Mouse (Mus musculus) urinary bladder, postnatal 36 days (tissue): Measurements from ENCODE around the gene Dennd1c.

ENCODE experiments used
- DNase-seq, 2 experiments: peaks; one replicate each; pipeline ENCODE4 v3.0.0; 2022; ENCODE audit warnings: low spot score in 2 of 2, mixed read lengths in 1 of 2

Dennd1c gene

DNA sequence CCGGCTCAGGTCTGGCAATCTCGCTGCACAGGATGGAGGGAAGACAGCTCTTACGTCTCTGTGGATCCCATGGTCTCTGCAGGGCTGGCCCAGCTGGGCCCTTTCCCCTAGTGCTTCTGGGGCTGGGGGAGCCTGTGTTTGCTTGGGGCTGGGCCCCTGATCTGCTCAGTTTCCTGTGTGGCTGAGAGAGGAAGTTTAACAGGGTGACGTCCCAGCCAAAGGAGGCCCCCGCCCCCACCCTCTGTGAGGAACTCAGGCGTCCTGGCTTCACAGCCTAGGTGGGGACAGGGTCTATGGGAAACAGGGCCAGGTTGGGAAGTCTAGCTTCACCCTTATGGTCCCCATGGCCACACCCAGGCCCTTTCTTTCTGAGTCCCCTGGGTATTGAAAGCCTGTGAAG lies at the start of gene Dennd1c:
Gene Dennd1c (minus strand): TSS at position 179 of the 400 bp plus-strand sequence.
- no peak for DNase-seq

DNA sequence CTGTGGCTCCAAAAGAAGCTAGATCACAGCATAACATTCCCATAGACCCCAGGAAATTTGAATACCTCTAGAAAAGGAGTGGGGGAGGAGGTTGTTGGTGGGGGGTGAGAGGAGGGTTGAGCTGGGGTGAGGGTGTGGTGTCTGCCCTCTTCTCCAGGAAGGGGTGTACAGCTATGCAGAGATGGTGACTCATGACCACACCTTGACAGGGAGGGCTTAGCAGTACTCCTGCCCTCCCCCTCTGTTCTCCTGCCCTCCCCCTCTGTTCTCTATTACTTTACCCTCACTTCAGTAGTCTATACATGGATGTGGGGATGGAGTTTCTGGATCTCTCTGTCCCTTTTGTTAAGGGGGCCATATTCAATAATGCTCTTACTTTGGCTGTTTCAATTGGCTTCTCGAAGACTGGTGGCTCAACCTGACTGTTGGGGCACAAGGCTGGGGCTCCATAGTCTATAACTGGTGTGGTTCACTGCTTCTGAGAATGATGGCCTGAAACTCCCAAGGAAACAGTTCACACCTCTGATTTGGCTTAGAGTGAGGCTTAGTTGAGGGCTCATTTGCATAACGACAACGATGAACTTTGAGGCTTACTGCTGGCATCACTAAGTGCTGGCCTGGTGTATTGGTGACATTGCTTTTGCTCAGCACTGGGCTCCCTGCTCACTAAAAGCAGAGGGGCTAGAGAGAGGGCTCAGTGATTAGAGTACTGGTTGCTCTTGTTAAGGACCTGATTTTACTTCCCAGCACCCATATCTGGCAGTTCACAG lies 47.7 kb upstream of the Dennd1c start:
- no peak for DNase-seq

DNA sequence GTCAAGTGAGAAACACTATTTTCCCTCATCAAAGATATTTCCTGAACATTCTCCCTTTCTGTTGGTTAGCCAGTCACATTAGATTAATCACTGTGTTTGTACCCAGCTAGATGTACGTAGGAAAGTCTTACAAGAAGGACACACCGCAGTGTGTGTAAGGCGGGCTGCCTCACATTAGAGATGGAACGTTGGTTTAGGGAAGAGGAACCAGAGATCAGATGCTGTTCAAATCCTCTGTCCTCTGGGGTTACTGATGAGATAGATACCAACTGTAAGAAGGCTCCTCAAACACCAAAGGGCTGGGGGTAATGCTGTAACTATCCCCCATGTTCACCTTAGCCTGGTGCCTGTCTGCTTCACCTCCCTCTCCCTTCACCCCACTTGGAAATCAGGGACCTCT lies 46.5 kb upstream of the Dennd1c start:
- no peak for DNase-seq

DNA sequence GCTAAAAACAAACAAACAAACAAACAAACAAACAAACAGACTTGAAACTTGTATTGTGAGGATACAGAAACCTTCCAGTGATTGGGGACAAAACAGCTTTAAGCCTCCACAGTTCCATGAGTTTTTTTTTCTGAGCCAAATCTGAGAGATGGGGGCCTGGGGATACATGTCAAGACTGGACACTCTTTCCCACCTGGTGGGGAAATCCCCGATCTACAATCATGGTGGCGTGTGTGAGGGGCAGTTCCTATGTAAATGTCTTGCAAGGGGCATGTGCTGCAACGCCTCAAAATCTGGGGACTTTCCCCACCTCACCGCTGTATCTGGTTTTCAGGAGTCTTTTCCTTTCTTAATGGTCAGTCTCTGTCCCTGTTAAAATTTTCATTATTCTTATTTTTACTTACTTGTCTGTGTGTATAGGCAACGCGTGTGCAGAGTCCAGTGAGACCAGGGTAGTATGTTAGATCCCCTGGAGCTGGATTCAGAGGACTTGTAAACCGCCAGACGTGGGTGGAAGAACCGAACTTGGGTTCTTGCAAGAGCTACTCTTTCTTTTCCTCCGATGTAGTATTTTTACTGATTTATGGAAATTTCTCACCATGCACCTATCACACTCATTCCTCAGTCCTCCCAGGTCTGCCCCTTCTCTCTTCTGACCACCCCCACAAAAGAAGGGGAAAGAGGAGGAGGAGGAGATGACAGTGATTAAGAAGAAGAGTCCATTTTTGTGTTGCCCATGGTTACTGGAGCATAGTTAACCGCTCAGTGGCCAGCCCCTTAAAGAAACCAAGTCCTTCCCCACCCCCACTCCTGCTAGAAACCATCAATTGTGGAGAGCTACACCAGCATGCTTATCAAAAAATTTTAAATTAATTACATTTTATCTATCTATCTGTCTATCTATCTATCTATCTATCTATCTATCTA lies 45.1 kb upstream of the Dennd1c start:
- DNase-seq: no peak

DNA sequence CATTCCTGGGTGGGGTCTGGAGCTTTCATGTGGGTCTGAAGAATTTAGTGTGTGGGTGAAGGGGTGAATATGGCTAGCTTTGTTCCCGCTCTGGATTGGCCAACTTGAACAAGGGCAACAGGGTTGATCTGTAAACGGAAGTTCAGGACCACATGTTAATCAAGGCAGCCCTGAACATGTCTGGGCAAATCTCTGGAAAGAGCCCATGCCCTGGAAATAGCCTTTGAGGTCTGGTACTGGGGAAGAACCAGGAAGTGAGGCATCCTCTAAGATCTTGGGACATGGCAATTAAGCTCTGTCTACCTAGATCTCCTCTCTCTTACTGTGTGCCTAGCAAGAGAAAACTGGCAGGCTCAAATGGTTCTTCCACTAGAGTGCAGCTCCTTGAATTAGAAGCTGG lies 43.5 kb upstream of the Dennd1c start:
- no peak for DNase-seq

DNA sequence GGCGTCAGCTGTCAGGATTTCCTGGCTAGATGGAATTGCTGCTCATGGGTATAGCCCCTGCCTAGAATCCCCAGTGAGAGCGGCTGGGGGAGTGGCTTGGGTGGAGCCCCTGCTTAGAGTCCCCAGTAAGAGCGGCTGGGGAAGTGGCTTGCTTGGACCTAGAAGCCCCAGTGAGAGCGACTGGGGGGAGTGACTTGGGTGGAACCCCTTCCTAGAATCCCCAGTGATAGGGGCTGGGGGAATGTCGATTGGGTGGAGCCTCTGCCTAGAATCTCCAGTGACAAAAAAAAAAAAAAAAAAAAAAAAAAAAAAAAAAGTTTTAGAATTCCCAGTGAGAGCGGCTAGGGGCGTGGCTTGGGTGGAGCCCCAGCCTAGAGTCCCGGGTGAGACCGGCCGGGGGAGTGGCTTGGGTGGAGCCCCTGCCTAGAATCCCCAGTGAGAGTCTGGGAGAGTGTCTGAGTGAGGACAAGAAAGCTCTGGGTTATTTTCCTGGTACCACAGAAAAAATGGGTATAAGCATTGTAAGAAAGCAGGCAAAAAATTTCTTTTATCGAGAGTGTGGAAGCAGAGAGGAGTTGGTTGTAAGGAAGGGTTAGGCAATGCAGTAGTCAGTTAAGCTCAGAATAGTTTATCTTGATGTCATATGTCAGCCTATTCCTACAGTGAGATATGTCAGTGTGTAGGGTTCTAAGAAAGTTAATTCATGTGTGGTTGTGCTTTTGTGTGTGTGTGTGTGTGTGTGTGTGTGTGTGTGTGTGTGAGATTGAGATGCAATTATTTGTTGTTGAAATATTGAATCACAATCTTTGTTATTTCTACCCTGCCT lies 40.4 kb upstream of the Dennd1c start:
- peak in 1 of 2 experiments; percentile 29 for DNase-seq

DNA sequence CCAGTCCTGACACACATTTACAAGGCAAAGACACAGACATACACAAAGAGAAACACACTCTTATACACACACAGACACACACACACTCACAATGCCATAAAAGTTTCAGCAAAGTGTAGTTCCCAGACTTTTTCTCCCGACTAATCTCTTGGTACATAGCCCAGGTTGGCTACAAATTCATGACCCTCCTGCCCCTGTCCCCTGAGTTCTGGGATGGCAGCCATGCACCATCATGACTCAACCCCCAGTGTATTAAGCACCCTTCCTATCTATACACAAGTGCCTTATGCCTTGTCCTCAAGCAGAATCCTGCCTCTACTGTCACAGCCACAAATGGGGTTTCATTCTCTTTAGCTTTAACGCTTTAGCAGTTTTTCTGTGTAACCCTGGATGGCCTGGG lies 38.5 kb upstream of the Dennd1c start:
- no peak for DNase-seq

DNA sequence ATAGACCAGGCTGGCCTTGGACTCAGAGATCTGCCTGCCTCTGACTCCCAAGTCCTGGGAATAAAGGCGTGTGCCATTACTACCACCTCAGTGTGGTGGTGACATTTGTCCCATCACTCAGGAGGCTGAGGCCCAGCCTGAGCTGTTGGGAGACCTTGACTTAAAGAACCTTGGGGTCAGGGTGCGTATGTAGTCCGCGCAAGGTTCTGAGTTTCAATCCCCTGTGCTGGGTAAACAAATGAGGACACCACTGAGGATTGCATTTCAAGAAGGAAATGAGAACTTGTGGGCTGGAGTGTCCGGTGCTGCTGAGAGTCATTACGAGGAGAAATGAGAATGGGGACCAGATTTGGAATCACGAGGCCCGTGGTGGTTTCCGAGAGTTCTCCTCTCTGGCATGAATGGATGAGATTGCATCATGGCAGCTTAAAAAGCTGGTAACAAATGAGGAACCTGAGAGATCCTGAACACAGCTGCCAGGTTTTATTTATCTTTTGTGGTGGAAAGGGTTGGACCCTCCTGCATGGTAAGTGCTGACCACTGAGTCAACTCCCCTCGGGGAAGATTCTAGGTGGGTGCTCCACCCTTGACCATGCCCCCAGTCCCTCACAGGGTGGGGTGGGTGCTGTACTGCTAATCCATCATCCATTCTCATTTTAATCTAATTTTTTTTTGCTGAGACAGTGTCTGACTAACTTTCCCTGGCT lies 34.6 kb upstream of the Dennd1c start:
- no peak for DNase-seq

DNA sequence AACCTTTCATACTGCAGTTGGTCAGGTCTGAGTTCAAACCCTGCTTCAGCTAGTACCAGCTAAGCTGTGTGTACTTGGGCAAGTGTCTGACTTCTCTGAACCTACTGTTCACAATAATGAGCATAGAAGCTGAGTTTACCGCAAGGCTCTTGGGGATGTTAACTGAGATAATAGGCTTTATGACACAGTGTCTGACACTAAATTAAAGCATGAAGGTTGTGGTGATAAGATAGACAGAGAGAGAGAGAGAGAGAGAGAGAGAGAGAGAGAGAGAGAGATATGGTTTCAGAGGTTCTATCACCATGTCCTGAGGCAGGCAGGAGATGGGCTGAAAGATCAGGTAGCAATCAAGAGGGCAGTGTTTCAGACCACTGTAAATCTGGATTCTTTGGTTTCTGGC lies 31.7 kb upstream of the Dennd1c start:
- no peak for DNase-seq

DNA sequence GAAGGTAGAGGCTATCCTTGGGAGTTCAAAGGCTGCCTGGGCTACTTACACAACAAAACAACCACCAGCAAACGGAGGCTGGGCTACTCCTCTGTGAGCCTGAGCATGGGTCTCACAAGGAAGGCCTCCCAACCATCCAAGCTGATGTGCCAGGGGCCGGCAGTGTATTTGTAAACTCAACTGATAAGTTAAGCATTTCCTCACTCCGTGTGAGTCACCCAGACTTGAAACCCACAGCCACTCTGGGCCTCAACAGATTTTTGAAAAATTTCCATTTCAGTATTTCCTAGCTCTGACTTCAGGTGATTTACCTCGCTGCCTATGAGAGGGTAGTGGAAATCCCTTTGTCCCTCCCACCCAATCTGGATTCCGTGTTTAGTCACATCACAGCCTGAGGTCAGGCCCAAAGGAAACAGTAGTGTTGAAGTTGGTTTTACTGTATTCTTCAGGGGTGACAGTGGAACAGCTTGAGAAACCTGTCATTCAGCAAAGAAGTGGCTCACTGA lies 30.4 kb upstream of the Dennd1c start:
- DNase-seq: no peak

DNA sequence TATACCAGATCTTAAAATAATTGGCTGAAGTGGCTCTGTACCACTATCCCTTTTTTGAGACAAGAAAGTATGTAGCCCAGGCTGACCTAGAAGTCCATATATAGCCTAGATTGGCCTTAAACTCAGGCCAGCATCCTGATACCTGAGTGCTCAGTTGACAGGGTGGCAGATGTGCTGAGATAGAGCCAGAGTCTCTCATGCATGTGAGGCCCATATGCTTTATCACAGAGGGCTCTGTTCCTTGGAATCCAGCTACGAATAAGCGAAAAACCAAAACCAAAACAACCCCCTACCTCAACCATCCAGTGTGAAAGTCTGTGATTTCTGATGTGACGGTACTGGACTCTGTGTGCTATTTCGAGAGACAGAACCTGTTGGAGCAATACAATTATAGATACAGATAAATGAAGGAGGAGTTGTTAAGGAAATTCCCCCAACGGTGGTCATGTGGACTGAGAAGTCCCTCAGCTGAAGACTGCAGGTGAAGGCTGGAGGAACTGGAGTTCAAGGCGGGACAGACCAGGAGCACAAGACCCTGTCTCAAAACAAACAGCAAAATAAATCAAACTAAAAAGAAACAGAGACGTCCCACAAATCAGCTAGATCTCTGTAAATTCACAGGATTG lies 29.8 kb upstream of the Dennd1c start:
- no peak for DNase-seq

DNA sequence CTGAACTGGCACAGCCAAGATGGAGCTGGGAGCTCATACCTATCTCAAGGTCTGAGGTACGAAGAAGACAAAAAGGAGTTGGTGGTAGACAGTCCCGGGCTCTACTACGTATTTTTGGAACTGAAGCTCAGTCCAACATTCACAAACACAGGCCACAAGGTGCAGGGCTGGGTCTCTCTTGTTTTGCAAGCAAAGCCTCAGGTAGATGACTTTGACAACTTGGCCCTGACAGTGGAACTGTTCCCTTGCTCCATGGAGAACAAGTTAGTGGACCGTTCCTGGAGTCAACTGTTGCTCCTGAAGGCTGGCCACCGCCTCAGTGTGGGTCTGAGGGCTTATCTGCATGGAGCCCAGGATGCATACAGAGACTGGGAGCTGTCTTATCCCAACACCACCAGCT lies 28.8 kb upstream of the Dennd1c start:
- DNase-seq: no peak

DNA sequence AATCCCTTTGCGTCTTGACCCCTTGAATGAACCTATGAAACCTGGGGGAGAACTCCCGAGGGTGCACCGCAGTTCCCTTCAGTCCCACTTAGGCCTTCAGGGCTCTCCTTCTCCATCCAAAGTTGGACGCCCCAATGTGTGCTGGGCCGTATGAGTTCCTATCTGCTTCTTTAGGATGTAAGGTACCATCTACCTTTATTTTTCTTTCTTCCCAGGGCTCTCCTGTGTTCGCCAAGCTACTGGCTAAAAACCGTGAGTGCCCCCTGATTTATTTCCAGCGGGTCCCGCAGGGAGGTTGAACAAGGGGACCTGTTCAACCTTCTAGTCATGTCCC lies 27.7 kb upstream of the Dennd1c start:
- DNase-seq: no peak

DNA sequence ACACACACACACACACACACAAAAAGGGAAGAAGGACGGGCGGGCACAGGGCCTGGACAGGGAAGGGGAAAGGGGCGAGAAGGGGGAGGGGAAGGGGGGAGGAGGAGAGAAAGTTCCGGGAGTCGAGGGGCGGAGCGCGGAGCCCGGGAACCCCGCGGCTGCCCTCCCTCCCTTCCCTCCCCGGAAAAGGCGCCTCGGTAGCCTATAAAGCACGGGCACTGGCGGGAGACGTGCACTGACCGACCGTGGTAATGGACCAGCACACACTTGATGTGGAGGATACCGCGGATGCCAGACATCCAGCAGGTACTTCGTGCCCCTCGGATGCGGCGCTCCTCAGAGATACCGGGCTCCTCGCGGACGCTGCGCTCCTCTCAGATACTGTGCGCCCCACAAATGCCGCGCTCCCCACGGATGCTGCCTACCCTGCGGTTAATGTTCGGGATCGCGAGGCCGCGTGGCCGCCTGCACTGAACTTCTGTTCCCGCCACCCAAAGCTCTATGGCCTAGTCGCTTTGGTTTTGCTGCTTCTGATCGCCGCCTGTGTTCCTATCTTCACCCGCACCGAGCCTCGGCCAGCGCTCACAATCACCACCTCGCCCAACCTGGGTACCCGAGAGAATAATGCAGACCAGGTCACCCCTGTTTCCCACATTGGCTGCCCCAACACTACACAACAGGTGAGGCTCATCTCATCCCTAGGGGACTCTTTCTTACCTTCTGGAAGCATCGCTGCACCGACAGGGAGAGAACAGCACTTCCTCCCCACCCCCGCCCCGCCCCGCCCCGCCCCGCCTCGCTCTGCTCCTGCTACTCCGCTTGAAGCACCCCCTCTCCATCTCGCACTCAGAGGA lies 27.1 kb upstream of the Dennd1c start, which contains the start of gene Tnfsf9:
Gene Tnfsf9 (plus strand): TSS at position 145 of the 854 bp plus-strand sequence.
- no peak for DNase-seq

DNA sequence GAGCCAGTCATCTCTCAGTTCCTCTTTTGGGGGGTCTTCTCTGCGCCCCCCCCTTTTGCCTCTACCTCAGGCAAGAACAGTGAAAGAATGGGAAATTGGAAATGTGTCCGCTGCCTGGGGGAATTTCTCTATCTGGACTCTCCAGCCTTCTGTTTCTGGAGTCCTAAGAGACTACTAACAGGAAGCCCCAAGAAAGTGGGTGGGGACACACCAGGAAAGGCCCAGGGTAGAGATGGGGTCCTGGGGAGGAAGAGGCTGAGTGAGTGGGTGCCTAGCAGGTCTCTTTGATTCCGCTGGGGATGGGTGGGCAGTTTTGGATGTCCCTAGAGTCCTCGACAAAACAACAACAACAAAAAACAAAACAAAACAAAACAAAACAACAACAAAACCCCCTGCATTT lies 26.2 kb upstream of the Dennd1c start:
- no peak for DNase-seq

DNA sequence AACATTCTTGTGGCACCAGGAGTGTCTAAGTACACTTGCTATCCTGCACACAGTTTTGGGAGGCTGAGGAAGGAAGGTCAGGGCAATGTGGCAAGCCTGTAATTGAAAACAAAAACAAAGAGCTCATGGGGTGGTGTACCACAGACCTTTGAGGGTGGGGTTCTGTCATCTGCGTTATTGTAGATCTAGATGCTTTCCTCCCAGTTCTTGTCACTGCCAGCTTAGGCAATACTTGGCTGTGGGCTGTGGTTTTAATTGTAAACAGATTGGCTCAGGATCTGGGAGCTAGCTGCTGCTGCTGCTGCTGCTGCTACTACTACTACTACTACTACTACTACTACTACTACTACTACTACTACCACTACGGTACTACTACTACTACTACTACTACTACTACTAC lies 24.0 kb upstream of the Dennd1c start:
- no peak for DNase-seq

DNA sequence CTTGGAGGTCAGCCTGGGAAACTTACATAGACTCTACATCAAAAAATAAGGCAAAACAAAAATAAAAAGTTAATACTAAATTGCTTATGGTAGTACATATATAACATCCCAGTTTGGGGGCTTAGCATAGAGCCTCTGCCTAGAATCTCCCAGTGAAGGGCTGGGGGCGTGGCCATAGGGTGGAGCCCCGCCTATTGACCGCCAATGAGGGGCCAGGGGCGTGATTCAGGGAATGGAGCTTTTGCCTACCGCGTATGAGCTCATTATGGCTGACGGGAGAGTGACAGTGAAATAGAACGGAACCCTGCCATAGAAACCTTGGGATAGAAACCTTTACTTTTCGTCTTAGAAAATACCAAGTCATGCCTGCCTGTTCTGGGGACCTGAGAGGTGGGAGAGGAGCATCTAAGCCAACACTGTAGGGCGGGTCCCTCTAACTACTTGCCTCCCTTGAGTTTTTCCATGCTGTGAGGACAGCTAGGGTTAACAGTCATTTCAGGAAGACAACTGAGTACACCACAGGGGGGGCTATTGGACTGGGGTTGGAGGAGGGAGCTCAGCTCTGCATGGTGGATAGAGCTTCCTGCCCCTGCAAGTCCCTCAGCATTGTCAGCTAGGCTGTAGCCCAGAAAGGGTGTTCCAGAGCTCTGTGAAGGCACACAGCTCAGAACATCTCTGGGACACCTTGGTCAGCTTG lies 21.5 kb upstream of the Dennd1c start:
- DNase-seq: no peak

DNA sequence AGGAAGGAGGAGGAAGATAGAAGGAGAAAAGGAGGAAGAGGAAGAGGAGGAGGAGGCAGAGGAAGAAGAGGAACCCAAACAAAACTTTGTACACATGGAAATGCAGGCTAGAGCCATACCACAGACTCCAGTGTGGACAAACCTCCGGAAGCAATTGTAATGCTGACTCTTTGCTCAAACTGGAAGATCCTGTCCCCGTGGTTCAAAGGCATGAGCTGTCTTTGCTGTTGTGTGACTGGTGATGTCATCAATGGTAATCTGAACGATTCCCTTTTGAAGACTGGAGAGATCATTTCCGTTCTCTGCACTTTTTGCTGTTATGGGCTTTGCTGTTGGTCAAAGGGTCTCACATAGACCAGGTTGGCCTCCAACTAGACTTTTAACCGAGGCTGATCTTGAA lies 20.0 kb upstream of the Dennd1c start:
- DNase-seq: no peak

DNA sequence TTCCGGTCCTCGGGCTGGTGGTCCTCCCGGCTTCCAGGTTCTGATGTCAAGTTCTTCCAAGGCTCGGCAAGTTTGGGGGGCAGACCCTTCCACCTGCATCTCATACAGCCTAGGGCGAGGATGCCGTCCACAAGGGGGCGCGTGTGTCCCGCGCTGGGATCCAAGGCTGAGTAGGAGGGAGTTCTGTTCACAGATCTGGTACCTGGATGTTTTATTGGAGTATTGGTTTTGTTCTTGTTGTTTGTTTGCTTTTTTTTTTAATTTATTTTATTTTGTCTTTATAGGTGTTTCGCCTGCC lies 18.3 kb upstream of the Dennd1c start:
- peak; percentile 71 to 83 for DNase-seq
